Mouse (Mus musculus) ES-Bruce4 (cell line): ENCODE data around the gene Evc2.

ENCODE experiments used
- CTCF ChIP-seq: IDR thresholded peaks from one replicate; pipeline ENCODE4 v1.8.1; 2011; ENCODE audit warnings: low read depth, low read length
- POLR2A ChIP-seq: IDR thresholded peaks from one replicate; pipeline ENCODE4 v1.8.1; 2011; ENCODE audit warnings: low read length; ENCODE audit not compliant: insufficient read depth

- TF ChIP-seq CTCF (no peak), POLR2A (no peak)
These were observed 118.3 kb downstream of the Evc2 start for GRCm38 (mm10) chr5:37456590-37456989.
